Mouse (Mus musculus) CH12.LX (cell line): ENCODE measurements around the gene Adcy5.

Experiments
- CHD1 ChIP-seq: IDR thresholded peaks from 2 replicates; pipeline ENCODE4 v1.6.1; 2012; ENCODE audit warnings: low read depth, low read length, improper control_type of control experiment, inconsistent platforms
- CHD2 ChIP-seq: IDR thresholded peaks from 2 replicates; pipeline ENCODE4 v1.6.1; 2011; ENCODE audit warnings: low read length, improper control_type of control experiment
- CTCF ChIP-seq, 2 experiments: IDR thresholded peaks in 1 of 2; conservative IDR thresholded peaks in 1 of 2; 2 replicates each; pipeline ENCODE4 v1.5.1; 2011 to 2012; ENCODE audit warnings: low read depth in 2 of 2, low read length in 2 of 2, improper control_type of control experiment in 1 of 2, inconsistent platforms in 1 of 2, mild to moderate bottlenecking in 1 of 2, moderate library complexity in 1 of 2
- EP300 ChIP-seq: IDR thresholded peaks from 2 replicates; pipeline ENCODE4 v1.6.1; 2011; ENCODE audit warnings: low read length, improper control_type of control experiment
- IRF4 ChIP-seq: IDR thresholded peaks from 2 replicates; pipeline ENCODE4 v1.6.1; 2014; ENCODE audit warnings: low read depth, mild to moderate bottlenecking, inconsistent platforms, low read length, improper control_type of control experiment
- MAX ChIP-seq: IDR thresholded peaks from 2 replicates; pipeline ENCODE4 v1.6.1; 2011; ENCODE audit warnings: low read length, improper control_type of control experiment
- POLR2A ChIP-seq: IDR thresholded peaks from 2 replicates; pipeline ENCODE4 v1.6.1; 2011; ENCODE audit warnings: low read depth, mild to moderate bottlenecking, improper control_type of control experiment, low read length
- RCOR1 ChIP-seq: conservative IDR thresholded peaks from 2 replicates; pipeline ENCODE4 v1.6.1; 2012; ENCODE audit warnings: low read depth, mild to moderate bottlenecking, inconsistent platforms, low read length, improper control_type of control experiment
- SMC3 ChIP-seq: IDR thresholded peaks from 2 replicates; pipeline ENCODE4 v1.6.1; 2011; ENCODE audit warnings: low read depth, low read length, improper control_type of control experiment
- UBTF ChIP-seq: IDR thresholded peaks from 2 replicates; pipeline ENCODE4 v1.6.1; 2012; ENCODE audit warnings: low read depth, mild to moderate bottlenecking, inconsistent platforms, low read length, improper control_type of control experiment, moderate library complexity
- USF1 ChIP-seq: IDR thresholded peaks from 2 replicates; pipeline ENCODE4 v1.6.1; 2014; ENCODE audit warnings: low read depth, mild to moderate bottlenecking, inconsistent platforms, low read length, improper control_type of control experiment
- USF2 ChIP-seq: conservative IDR thresholded peaks from 2 replicates; pipeline ENCODE4 v1.6.1; 2011; ENCODE audit warnings: low read depth, low read length, improper control_type of control experiment
- ZKSCAN1 ChIP-seq: IDR thresholded peaks from 2 replicates; pipeline ENCODE4 v1.6.1; 2012; ENCODE audit warnings: low read depth, inconsistent platforms, low read length, improper control_type of control experiment, borderline replicate concordance
- ZMIZ1 ChIP-seq: IDR thresholded peaks from 2 replicates; pipeline ENCODE4 v1.6.1; 2012; ENCODE audit warnings: low read depth, mild to moderate bottlenecking, inconsistent platforms, low read length, improper control_type of control experiment

DNA sequence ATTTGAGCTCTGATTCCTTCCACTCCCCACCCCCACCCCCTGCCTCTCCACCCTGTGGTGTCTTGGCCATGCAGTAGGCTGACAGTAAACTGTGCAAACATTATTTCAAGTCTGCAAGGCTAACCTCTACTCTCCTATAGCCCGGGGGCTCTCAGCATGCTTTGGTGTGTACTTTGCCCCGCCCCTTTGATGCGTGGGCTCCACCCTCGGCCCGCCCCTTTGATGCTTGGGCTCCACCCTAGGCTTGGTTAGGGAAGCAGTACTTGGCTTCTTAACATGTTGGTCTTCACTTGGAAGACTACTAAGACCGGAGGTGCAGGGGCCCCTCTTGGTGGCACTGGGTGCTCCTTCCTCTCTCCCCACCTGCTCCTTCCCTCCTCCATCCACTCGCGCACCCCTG lies 4.9 kb downstream of the Adcy5 start:
- TF ChIP-seq POLR2A (no peak), CTCF (conservative IDR thresholded peaks at IDR 0.05 in 1 of 2, IDR thresholded peaks at IDR 0.05 in 1 of 2; ENCODE audit: low read depth in 2 of 2, low read length in 2 of 2) (no peak), CHD2 (no peak), ZKSCAN1 (no peak), SMC3 (no peak), USF2 (no peak), EP300 (no peak), CHD1 (no peak), USF1 (no peak), ZMIZ1 (no peak), RCOR1 (no peak), UBTF (no peak), IRF4 (no peak), MAX (no peak)
